Mouse (Mus musculus) adrenal gland, postnatal 10 days (tissue): ENCODE results near the gene Rab15. TPM values are rescaled to one million over a fixed set of nuclear protein-coding genes. Genes with fewer than 3 reads are reported as not detected.
"Not testable (repeated sequence)": the region's sequence is repeated elsewhere in the genome, so short reads cannot be mapped to it uniquely, and the experiment has no call there.

Experiments used
- DNase-seq: peaks from one replicate; pipeline ENCODE4 v3.0.0; 2021; ENCODE audit warnings: mixed read lengths
- long read RNA-seq, 2 experiments: library from polyadenylated mRNA; stranded (forward); transcript quantifications; one replicate each; pipeline ENCODE4 v2.0.0; 2021
- total RNA-seq, 2 experiments: library from RNA; stranded (reverse); gene quantifications; 2 replicates each; pipeline ENCODE4 v1.2.3; 2021

The Rab15 gene
- 1 to 10 TPM; 3.6 to 7.7 TPM for total RNA-seq
- long read RNA-seq, experiment 1, partial matches to known transcripts = 2 of 6 reads
- long read RNA-seq, experiment 1, other reads (novel, unspliced or antisense) = 0 of 6 reads
- long read RNA-seq, experiment 2, partial matches to known transcripts = 0 of 3 reads
- long read RNA-seq, experiment 2, other reads (novel, unspliced or antisense) = 0 of 3 reads

DNA sequence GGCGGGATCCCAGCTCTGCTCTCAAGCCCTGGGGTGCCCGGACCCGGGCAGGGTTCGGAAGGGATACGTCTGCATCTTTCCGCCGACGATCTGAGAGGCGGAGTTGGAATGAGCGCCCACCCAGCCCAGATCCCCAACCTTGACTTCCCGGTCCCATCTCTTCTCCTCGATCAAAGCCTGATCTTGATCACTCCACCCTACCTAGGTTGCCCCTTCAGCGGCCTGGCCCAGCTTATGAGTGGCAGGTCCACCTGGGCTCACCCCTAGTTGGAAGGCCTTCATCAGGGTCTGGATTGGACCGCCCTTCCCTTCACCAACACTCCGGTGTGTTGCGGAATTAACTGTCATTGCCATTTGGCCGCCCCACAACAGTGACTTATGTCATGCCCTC, at the start of gene Rab15:
Gene Rab15, minus strand, starts transcription at position 258 of the 391 bp plus-strand sequence.
- DNase-seq = no peak

DNA sequence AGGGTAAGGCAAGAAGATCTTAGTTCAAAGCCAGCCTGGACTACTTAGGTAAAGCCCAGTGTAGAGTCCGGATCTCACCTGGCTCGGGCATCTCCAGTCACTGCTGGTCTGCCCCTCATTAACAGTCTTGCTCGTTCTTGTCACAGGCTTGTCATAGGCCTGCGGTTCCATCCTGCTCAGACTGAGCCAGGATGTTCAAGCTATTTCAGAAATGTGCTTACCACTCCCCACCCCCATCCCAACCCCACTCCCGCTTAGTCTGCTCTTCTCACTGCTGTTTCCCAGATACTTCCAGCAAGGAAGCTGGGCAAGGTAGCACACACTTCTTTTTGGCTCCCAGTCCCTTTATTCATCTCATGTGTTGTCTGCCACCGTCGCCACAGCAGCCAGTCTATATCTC, 46.9 kb upstream of the Rab15 start:
- no peak for DNase-seq

DNA sequence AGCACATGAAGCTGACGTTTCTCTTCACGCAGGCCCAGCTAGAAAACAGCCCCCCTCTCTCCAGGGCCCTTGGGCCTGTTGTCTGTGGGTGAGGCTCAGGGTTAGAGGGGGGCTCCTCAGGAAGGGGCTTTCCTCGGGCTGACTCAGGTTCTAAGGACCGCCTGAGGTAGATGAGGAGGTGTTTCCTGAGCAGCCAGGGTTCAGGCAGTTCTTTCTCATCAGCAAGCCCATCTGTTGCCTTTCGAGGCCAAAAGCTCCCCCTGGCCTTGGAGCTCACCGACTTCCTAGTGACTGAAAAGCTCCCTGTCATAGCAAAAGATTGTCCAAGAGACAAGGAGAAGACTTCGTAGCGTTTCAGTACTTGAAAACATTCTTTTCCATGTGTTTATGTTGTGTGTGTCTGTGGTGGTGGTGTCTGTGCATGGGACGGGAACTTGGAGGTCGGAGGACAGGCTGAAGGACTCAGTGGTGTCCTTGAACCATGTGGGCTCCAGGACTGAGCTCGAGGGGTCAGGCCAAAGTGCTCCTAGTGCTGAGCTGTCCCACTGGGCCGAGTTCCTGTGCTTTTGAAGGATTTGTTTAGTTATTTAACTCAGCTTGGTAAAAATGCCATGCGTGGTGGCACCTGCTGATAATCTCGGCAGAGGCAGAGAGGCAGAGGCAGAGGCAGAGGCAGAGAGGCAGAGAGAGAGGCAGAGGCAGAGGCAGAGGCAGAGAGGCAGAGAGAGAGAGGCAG, 45.9 kb upstream of the Rab15 start:
- DNase-seq = no peak

GRCm38 (mm10) chr12:76867586-76868280, 45.0 kb upstream of the Rab15 start:
- peak; percentile 63 for DNase-seq

DNA sequence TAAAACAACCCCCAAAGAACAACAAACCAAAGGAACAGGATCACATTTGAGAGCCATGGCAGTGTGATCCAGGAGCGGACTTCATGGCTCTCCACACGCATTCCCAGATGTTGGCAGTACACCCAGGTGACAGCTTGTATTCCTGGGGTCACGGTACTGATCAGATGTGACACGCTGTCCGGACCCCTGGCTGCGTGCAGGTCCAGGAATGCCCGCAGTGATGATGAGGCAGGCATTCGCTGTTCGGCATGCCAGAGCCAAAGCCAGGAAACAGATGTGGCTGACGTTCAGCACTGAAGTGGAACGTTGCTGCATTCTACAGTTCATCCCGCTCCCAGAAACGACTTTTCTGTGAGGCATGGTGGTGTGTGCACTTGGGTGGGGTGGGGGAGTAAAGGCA, 42.6 kb upstream of the Rab15 start:
- DNase-seq = no peak

GRCm38 (mm10) chr12:76863651-76864050, 40.9 kb upstream of the Rab15 start:
- no peak for DNase-seq

DNA sequence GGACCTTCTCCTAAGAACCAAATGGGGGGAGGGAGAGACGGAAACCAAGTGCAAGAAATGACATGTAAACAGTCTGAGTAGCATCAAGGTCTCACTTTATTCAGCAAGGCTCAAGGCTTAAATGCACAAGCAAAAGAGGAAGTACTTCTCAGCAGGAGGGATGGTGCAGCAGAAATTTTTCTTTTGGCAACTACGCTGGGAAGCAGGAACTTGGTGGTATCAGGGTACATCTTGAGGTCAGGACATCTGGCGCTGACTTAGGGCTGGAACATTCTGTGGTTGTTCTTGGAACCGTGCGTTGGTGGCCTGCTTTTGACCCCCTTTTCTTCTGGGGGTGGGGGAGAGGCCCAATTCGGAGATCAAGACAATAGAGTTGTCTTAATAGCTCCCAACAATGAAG, 36.1 kb upstream of the Rab15 start:
- not testable (repeated sequence) for DNase-seq

DNA sequence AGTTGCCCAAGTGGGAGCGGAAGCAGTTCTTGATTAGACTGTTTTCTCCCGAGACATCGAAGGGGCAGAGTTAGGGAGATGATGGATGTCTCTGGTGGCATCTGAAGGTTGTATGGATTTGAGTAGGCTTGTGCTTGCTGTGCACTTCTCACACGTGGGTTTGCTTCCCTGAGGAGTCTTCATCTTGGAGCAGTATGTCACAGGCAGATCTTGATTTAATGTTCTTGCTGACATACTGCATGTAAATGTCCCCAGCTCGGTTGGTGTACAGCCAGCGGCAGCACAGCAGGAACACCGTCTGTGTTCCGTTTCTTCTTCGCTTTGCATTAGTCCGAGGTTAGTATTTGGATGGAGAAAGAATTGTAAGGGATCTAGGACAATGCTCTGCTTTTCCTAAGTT, 34.4 kb upstream of the Rab15 start:
- DNase-seq = no peak

DNA sequence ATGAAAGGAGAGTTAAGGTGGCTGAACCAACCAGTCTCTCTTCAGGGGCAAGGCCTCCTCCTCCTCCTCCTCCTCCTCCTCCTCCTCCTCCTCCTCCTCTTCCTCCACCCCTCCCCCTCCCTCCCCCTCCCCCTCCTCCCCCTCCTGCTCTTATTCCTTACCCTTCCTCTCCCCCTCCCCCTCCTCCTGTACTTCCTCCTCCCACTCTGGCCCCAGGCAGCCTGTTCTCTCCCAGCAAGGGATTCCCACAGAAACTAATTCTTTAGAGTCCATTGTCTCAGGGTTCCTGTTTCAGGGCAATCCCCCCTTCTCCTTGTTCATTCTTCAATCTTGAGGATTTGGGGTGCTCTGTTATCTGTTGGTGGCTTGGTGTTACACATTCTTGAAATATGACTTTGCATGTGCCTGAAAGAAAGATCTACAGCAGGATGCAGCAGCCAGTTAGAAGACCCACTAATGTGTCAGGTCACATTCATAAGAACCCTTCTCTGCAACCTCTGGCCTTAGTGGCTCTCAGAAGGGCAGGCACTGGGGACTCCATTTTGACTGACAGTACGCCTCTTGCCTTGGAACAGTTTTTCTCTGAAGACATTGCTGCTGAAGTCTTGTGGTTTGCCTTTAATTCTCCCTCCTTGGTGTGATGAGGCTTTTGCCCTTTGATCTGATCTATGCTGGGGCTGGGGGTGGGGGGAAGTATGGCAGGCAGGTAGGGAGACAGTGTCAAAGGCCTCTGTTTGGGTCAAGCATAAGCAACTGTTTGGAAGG, 30.9 kb upstream of the Rab15 start:
- DNase-seq = no peak

GRCm38 (mm10) chr12:76852419-76852818, 29.7 kb upstream of the Rab15 start:
- no peak for DNase-seq

- no peak for DNase-seq
Measured at GRCm38 (mm10) chr12:76844346-76845061, 21.8 kb upstream of the Rab15 start.

DNA sequence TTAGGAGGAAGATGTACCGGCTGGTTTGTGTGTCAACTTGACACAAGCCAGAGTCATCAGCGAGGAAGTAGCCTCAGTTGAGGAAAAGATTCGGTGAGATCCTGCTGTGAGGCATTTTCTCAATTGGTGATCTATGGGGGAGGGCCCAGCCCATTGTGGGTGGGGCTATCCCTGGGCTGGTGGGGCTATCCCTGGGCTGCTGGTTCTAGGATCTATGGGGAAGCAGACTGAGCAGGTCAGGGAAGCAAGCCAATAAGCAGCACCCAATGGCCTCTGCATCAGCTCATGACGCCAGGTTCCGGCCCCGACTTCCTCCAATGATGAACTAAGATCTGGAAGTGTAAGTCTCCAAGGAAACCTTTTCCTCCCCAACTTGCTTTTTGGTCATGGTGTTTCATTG, 17.4 kb upstream of the Rab15 start:
- no peak for DNase-seq

GRCm38 (mm10) chr12:76839298-76839697, 16.6 kb upstream of the Rab15 start:
- no peak for DNase-seq

DNA sequence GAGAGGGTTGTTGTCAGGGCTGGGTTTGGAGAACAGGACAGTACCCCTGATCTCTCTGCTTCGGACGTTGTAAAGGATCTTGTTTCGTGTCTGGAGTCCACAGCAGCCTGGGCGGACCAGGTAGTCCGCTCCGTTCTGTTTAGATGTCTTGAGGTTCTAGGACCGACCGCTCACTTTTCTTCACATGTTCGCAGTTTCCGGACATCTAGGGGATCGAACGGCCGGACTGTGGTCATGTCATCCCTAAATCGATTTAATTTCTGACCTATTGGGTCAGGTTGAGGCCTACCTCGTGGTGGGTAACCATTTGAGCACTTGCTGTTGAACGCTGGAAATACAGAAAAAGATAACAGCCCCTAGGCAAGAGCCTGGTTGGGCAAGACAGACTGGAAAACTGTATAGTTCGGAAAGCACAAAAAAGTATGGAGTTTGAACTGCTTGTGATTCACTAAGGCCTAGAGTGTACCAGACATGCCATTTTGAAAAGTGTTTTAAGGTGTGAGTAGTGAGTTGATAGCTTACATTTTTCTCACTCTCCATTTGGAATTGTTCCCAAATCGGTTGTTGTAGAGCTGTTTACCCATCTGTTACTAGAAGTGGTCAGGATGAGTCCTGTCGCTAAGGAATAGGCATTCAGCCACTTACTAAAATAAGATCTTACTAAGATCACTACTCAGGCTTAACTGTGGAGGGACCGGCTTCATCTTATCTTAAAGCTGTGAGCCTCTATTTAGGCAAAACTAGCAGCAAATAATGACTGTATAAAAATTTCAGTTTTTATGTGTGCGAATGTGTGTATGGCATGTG, 15.3 kb upstream of the Rab15 start:
- DNase-seq = no peak

DNA sequence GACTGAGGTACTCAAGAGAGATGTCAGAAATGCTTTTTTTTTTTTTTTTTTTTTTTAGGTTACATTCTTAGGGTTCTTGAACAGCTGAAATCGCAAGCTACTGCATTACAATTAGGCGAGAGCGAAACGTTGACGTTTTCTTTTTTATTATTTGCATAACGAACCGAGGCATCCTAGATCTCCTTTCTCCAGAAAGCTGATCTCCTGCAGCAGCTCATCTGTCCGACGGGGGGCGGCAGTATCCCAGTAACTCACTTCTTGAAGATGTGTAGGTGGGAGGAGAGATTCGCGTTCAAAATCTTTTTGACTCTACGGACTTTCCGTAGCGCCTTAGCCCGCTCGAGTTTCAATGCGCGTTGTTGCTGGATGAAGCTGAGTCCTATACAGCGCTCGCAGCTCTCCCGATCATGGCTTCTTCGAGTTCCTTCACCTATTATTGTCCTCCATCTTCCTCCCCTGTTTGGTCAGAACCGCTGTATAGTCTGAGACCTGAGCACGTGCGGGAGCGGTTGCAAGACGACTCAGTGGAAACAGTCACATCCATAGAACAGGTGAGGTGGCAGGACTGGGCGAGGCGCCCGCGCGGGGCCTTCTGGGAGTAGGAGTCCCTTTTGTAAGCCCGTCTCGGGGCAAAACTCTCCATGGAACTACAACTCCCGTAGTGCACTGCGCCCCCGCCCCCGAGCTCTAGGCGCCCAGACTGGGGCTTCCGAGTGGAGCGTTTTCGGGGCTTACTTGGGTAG, 14.6 kb upstream of the Rab15 start:
- DNase-seq = peak; percentile 97

- peak; percentile 21 for DNase-seq
Measured at GRCm38 (mm10) chr12:76832704-76833103, 10.0 kb upstream of the Rab15 start.

DNA sequence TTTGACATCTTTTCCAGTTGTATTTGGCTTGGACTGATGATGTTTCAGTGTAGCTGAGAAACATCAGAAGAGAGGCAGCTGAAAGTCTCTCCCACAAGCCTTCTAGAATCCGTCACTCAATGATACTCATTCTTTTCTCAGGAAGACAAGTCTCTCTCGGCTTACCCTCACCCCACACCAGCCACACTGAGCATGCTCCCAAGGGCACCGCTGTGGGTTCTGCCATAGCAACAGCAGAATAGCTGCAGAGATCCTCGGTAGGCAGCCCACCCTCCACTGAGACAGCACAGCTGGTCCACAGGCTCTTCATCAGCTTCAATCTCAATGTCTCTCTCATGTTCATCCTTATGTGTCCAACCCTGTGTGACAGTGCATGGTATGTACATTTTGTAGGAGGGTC, 2.6 kb upstream of the Rab15 start:
- DNase-seq = no peak

DNA sequence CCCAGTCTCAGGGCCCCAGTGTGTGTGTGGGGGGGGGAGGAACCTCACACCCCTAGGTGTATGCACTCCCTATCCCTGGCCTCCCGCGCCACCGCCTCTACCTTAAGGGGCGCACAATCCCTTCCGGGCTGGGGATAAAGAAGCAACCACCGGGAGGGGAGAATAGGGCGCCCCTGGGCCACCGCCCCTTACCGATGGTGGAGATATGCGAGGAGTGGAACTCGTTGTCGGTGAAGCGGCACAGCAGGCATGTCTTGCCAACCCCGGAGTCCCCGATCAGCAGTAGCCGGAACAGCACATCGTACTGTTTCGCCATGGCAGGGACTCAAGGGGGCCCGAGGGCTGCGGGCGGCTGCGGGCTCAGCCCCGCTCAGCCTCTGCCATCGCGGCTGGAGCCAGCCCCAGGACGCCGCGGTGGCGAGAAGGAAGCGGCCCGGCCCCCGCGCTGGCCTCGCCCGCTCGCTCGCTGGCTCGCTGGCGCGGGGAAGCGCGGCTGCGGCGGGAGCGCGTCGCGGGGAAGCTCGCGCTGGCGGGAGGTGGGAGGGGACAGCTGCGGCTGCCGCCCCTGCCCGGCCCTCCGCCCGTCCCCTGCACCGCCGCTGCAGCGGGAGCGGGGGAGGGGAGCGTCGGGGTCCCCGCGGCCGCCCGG, 582 bp downstream of the Rab15 start:
- DNase-seq = peak; percentile 56

GRCm38 (mm10) chr12:76820615-76821014, 2.1 kb downstream of the Rab15 start:
- no peak for DNase-seq

GRCm38 (mm10) chr12:76819816-76820215, 2.9 kb downstream of the Rab15 start:
- no peak for DNase-seq
